Mouse (Mus musculus): Measurements from ENCODE around the gene Cavin3.

DNA sequence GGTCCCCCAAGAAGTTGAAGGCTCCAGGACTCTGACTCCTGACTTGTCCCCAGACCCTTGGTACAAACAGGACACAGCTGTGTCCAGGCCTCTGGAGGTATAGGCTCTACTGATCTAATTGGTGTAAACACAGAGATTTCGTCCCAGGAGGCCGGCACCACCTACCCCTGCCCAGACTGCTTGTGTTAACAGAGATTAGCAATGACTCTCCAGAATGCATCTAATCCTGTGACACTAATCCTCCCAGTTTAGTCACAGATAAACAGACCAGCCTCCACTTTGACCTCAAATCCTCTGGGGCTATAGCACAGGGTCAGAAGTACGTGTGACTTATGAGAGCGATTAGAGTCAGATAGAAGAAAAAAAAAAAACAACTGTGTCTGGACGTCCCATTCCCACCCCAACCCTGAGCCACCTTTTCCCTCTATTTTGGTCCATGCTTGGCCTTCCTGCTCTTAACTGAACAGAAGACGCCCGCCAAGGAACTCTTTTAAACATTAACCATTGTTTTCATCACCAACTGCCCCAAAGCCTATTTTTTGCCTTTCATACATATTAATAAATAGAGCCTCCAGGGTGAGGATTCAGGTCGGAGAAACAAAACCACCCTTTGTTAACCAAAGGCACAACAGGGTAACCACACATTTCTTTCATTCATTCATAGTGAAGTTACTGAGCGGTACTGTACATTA is 34.7 kb upstream of the Cavin3 start:
- TF ChIP-seq MAX (IDR thresholded peaks at IDR 0.05; ENCODE audit: low read length), result no peak
- no peak for TF ChIP-seq GABPA (IDR thresholded peaks at IDR 0.05; ENCODE audit: insufficient replicate concordance, low read depth, low read length)
- no peak for TF ChIP-seq SMC3 (IDR thresholded peaks at IDR 0.05; ENCODE audit: low read depth, low read length)
- no peak for TF ChIP-seq CTCF (conservative IDR thresholded peaks at IDR 0.05 in 1 of 2, IDR thresholded peaks at IDR 0.05 in 1 of 2; ENCODE audit: low read depth in 2 of 2, low read length in 2 of 2)
- no peak for TF ChIP-seq ZC3H11A (IDR thresholded peaks at IDR 0.05; ENCODE audit: low read depth, low read length)
- no peak for TF ChIP-seq ZKSCAN1 (IDR thresholded peaks at IDR 0.05; ENCODE audit: borderline replicate concordance, low read depth, low read length)

Data from CH12.LX (cell line).